Mouse (Mus musculus): ENCODE measurements around the gene Eif6.

Eif6 gene

GRCm38 (mm10) chr2:155823722-155824121, 3.0 kb downstream of the Eif6 start:
- no peak for DNase-seq (ENCODE audit: low spot score in 2 of 2)

- DNase-seq (ENCODE audit: low spot score in 2 of 2), result no peak
Observed at GRCm38 (mm10) chr2:155820779-155821178, 5.9 kb downstream of the Eif6 start.

- DNase-seq (ENCODE audit: low spot score in 2 of 2), result no peak
Observed at GRCm38 (mm10) chr2:155819449-155820251, 7.1 kb downstream of the Eif6 start.

- no peak for DNase-seq (ENCODE audit: low spot score in 2 of 2)
Observed at GRCm38 (mm10) chr2:155819392-155819448, 7.5 kb downstream of the Eif6 start, which contains the start of gene BC029722. TSS of gene BC029722 (minus strand) at chr2:155819426.

GRCm38 (mm10) chr2:155818596-155819391, 7.9 kb downstream of the Eif6 start:
- peak; percentile 92 to 94 for DNase-seq (ENCODE audit: low spot score in 2 of 2)

- DNase-seq (ENCODE audit: low spot score in 2 of 2), result no peak
Observed at GRCm38 (mm10) chr2:155817301-155818245, 9.2 kb downstream of the Eif6 start.

GRCm38 (mm10) chr2:155816179-155816578, 10.5 kb downstream of the Eif6 start:
- no peak for DNase-seq (ENCODE audit: low spot score in 2 of 2)

- DNase-seq (ENCODE audit: low spot score in 2 of 2), result no peak
Observed at GRCm38 (mm10) chr2:155814829-155815228, 11.9 kb downstream of the Eif6 start.

- no peak for DNase-seq (ENCODE audit: low spot score in 2 of 2)
Observed at GRCm38 (mm10) chr2:155812637-155813036, 14.1 kb downstream of the Eif6 start.

GRCm38 (mm10) chr2:155811821-155812396, 14.8 kb downstream of the Eif6 start:
- peak; percentile 83 to 84 for DNase-seq (ENCODE audit: low spot score in 2 of 2)

GRCm38 (mm10) chr2:155809620-155810019, 17.1 kb downstream of the Eif6 start:
- DNase-seq (ENCODE audit: low spot score in 2 of 2), result no peak

GRCm38 (mm10) chr2:155807408-155807807, 19.3 kb downstream of the Eif6 start:
- no peak for DNase-seq (ENCODE audit: low spot score in 2 of 2)

- no peak for DNase-seq (ENCODE audit: low spot score in 2 of 2)
Observed at GRCm38 (mm10) chr2:155806548-155806947, 20.2 kb downstream of the Eif6 start.

GRCm38 (mm10) chr2:155805925-155806255, 20.8 kb downstream of the Eif6 start:
- no peak for DNase-seq (ENCODE audit: low spot score in 2 of 2)

- DNase-seq (ENCODE audit: low spot score in 2 of 2), result no peak
Observed at GRCm38 (mm10) chr2:155805231-155805924, 21.3 kb downstream of the Eif6 start.

GRCm38 (mm10) chr2:155804053-155804452, 22.7 kb downstream of the Eif6 start:
- no peak for DNase-seq (ENCODE audit: low spot score in 2 of 2)

GRCm38 (mm10) chr2:155802761-155803160, 24.0 kb downstream of the Eif6 start:
- no peak for DNase-seq (ENCODE audit: low spot score in 2 of 2)

GRCm38 (mm10) chr2:155798613-155799012, 28.1 kb downstream of the Eif6 start:
- DNase-seq (ENCODE audit: low spot score in 2 of 2), result no peak

GRCm38 (mm10) chr2:155794674-155795445, 31.9 kb downstream of the Eif6 start:
- DNase-seq (ENCODE audit: low spot score in 2 of 2), result no peak

GRCm38 (mm10) chr2:155792899-155793298, 33.8 kb downstream of the Eif6 start:
- no peak for DNase-seq (ENCODE audit: low spot score in 2 of 2)

All from right cerebral cortex, postnatal 36 days (tissue).